Comparison of ENCODE assay signal across 8 mouse cellular contexts in the genomic region with DNA sequence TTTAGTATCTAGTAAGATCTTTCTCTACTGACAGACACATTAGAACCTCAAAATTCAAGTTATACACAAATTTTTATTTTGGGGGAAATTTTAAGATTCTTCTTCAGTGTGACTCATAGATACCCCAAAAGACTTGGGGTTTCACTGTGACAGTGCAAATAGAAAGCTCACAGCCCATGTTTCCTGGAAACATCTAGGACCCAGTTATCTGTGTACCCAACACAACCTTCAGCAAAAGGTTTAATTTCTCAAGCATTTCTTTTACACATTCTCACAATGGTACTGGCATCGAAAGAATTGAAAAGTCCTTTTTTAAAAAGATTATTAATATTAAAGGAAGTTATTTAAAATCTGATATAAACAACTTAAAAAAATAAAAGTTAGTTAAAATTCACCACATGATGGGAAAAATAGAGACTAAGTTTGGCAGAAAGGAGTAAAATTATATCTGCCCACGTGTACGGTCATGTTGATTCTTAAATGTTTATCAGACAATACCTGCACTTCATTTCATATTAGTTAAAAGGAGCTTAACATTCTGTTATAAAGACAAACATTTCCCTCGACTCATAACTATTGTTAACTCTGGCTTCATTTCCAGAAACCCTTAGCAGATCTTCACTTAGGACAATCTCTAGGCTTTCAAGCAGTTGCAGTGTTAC. TPM values are rescaled to one million over a fixed set of nuclear protein-coding genes. Genes with fewer than 3 reads are reported as not detected.
DNase-seq lines count a peak whose midpoint lies in the region; ATAC-seq lines count a peak whose summit lies in the region.

No protein-coding gene starts in this region.

- ATAC-seq in lung, embryonic 16.5 days (ENCODE audit: low read depth) = no peak
- ATAC-seq in embryonic facial prominence, embryonic 13.5 days (ENCODE audit: insufficient number of reproducible peaks, insufficient read depth, low FRiP score, low TSS enrichment, low read depth) = no peak
- no peak for ATAC-seq in intestine, embryonic 16.5 days
- no peak for ATAC-seq in neural tube, embryonic 14.5 days (ENCODE audit: low read depth)

- WGBS in lung, embryonic 16.5 days = 23% methylated on average over 4 of the region's 4 CpGs
- WGBS in embryonic facial prominence, embryonic 13.5 days = 25% methylated on average over 4 of the region's 4 CpGs
- WGBS in intestine, embryonic 16.5 days = 35% methylated on average over 4 of the region's 4 CpGs
- WGBS in neural tube, embryonic 14.5 days = 40% methylated on average over 4 of the region's 4 CpGs

- H3K9me3 ChIP-seq in lung, embryonic 16.5 days (ENCODE audit: control insufficient read depth, low read length) = no peaks in the 10 kb centered on the region
- no peaks in the 10 kb centered on the region for H3K9me3 ChIP-seq in embryonic facial prominence, embryonic 13.5 days
- no peaks in the 10 kb centered on the region for H3K9me3 ChIP-seq in intestine, embryonic 16.5 days (ENCODE audit: control insufficient read depth, low read length)
- no peaks in the 10 kb centered on the region for H3K9me3 ChIP-seq in neural tube, embryonic 14.5 days (ENCODE audit: control insufficient read depth, low read length)

- H3K9ac ChIP-seq in lung, embryonic 16.5 days (ENCODE audit: low read length) = peak overlapping the region; percentile 86
- H3K9ac ChIP-seq in embryonic facial prominence, embryonic 13.5 days = peak overlapping the region; percentile 86
- peak overlapping the region; percentile 85 for H3K9ac ChIP-seq in intestine, embryonic 16.5 days (ENCODE audit: low read depth, low read length)
- peak overlapping the region; percentile 73; the same call in 1 of the 2 replicates for H3K9ac ChIP-seq in neural tube, embryonic 14.5 days (replicated peaks; ENCODE audit: low read depth, low read length)

- H3K4me2 ChIP-seq in lung, embryonic 16.5 days (ENCODE audit: low read depth, low read length) = peak overlapping the region; percentile 79
- peak overlapping the region; percentile 65 for H3K4me2 ChIP-seq in embryonic facial prominence, embryonic 13.5 days
- peak overlapping the region; percentile 73 for H3K4me2 ChIP-seq in intestine, embryonic 16.5 days (ENCODE audit: low read depth, low read length)
- peak overlapping the region; percentile 61 for H3K4me2 ChIP-seq in neural tube, embryonic 14.5 days (ENCODE audit: low read depth, low read length)

- H3K4me3 ChIP-seq in lung, embryonic 16.5 days (ENCODE audit: low read length) = peak overlapping the region; percentile 83
- H3K4me3 ChIP-seq in embryonic facial prominence, embryonic 13.5 days = peak overlapping the region; percentile 76
- peak overlapping the region; percentile 67 for H3K4me3 ChIP-seq in intestine, embryonic 16.5 days (ENCODE audit: low read length)
- peak overlapping the region; percentile 71 for H3K4me3 ChIP-seq in neural tube, embryonic 14.5 days (ENCODE audit: low read depth, low read length)

- H3K27ac ChIP-seq in lung, embryonic 16.5 days (ENCODE audit: low read length) = peak overlapping the region; percentile 92
- H3K27ac ChIP-seq in embryonic facial prominence, embryonic 13.5 days = peak overlapping the region; percentile 95
- peak overlapping the region; percentile 6; the same call in 1 of the 2 replicates for H3K27ac ChIP-seq in intestine, embryonic 16.5 days (ENCODE audit: low read length)
- no peak overlapping the region for H3K27ac ChIP-seq in neural tube, embryonic 14.5 days (ENCODE audit: low read depth, low read length)

- H3K36me3 ChIP-seq in lung, embryonic 16.5 days (ENCODE audit: control insufficient read depth, insufficient read depth, low read length) = no peaks in the 10 kb centered on the region
- peaks cover 12% of the 10 kb centered on the region for H3K36me3 ChIP-seq in embryonic facial prominence, embryonic 13.5 days
- H3K36me3 ChIP-seq in intestine, embryonic 16.5 days (ENCODE audit: control insufficient read depth, insufficient read depth, low read length) = no peaks in the 10 kb centered on the region
- no peaks in the 10 kb centered on the region for H3K36me3 ChIP-seq in neural tube, embryonic 14.5 days (ENCODE audit: control insufficient read depth, insufficient read depth, low read length)

- H3K27me3 ChIP-seq in lung, embryonic 16.5 days (ENCODE audit: control insufficient read depth, insufficient read depth, low read depth, low read length) = no peaks in the 10 kb centered on the region
- no peaks in the 10 kb centered on the region for H3K27me3 ChIP-seq in embryonic facial prominence, embryonic 13.5 days
- H3K27me3 ChIP-seq in intestine, embryonic 16.5 days (replicated peaks; ENCODE audit: control insufficient read depth, insufficient read depth, low read length) = no peaks in the 10 kb centered on the region
- H3K27me3 ChIP-seq in neural tube, embryonic 14.5 days (ENCODE audit: control insufficient read depth, insufficient read depth, low read length) = no peaks in the 10 kb centered on the region

- peaks cover 6% of the 10 kb centered on the region for H3K4me1 ChIP-seq in lung, embryonic 16.5 days (replicated peaks; ENCODE audit: control insufficient read depth, insufficient read depth, low read length)
- H3K4me1 ChIP-seq in embryonic facial prominence, embryonic 13.5 days = peaks cover 22% of the 10 kb centered on the region
- H3K4me1 ChIP-seq in intestine, embryonic 16.5 days (ENCODE audit: control insufficient read depth, insufficient read depth, low read length) = peaks cover 11% of the 10 kb centered on the region
- H3K4me1 ChIP-seq in neural tube, embryonic 14.5 days (ENCODE audit: control insufficient read depth, insufficient read depth, low read length) = no peaks in the 10 kb centered on the region

- DNase-seq in lung, postnatal 25 days (ENCODE audit: low spot score) = no peak
- no peak for DNase-seq in urinary bladder, postnatal 36 days (ENCODE audit: low spot score in 2 of 2)
- DNase-seq in Muller cell, postnatal 12 days (ENCODE audit: inconsistent ontology term) = no peak
- no peak for DNase-seq in layer of hippocampus, postnatal 36 days

RNA-seq across cellular contexts. Expression of a gene that starts 1.2 kb away (rescaled TPM):
- polyA plus RNA-seq in lung, embryonic 16.5 days (2015; fragmentation: Nextera tagmentation; extraction: Ambion mirVana) = 12.8 and 13.4 TPM in 2 replicates
- 30.8 and 31.1 TPM in 2 replicates for polyA plus RNA-seq in embryonic facial prominence, embryonic 13.5 days (2015; fragmentation: Nextera tagmentation; extraction: Ambion mirVana)
- polyA plus RNA-seq in intestine, embryonic 16.5 days (2015; fragmentation: Nextera tagmentation; extraction: Ambion mirVana) = 5.3 and 5.7 TPM in 2 replicates
- polyA plus RNA-seq in neural tube, embryonic 14.5 days (2014; fragmentation: Nextera tagmentation; extraction: Ambion mirVana) = 7.1 and 8.2 TPM in 2 replicates
- total RNA-seq in layer of hippocampus, postnatal 36 days (2021) = 10 to 100 TPM; 13.4 to 15.0 TPM
